Mouse (Mus musculus) liver, adult 10 weeks (tissue): Measurements from ENCODE around the gene Il4. TPM values are rescaled to one million over a fixed set of nuclear protein-coding genes. Genes with fewer than 3 reads are reported as not detected.

Source experiments
- polyA plus RNA-seq: library from polyadenylated mRNA; stranded (reverse); fragments of 350-450 nt; fragmentation: Illumina TruSeq; extraction: RNeasy Lipid Tissue Mini Kit (QIAGEN cat#74804); gene quantifications from one replicate; pipeline ENCODE4 v1.2.3, GENCODE M21; 2014; ENCODE audit warnings: low read depth, low replicate concordance

Il4 gene
- polyA plus RNA-seq: not detected

GRCm38 (mm10) chr11:53618619-53619198, at the start of gene Il4:
Gene Il4 (minus strand): TSS chr11:53618669.

GRCm38 (mm10) chr11:53634556-53634955, 16.1 kb upstream of the Il4 start, which contains the start of gene Il13:
Gene Il13 (minus strand): TSS chr11:53634702.

GRCm38 (mm10) chr11:53567224-53568014, 51.0 kb downstream of the Il4 start, which contains the start of gene Kif3a:
Gene Kif3a (plus strand): TSS chr11:53567379.

Other genes with a start within 250 kb of the Il4 start
- 198 TPM for gene Leap2, start 195.5 kb downstream of the Il4 start, polyA plus RNA-seq
- 114 TPM for gene Uqcrq, start 187.8 kb downstream of the Il4 start, polyA plus RNA-seq
- gene Gdf9, start 187.6 kb downstream of the Il4 start, polyA plus RNA-seq: not detected
- gene Gm10447, start 161.6 kb downstream of the Il4 start, polyA plus RNA-seq: 1.3 TPM
- gene Shroom1, start 161.5 kb downstream of the Il4 start, polyA plus RNA-seq: 3.5 TPM
- not detected for gene Gm9837, start 148.2 kb downstream of the Il4 start, polyA plus RNA-seq
- not detected for gene Gm9945, start 138.5 kb downstream of the Il4 start, polyA plus RNA-seq
- not detected for gene Sowaha, start 138.4 kb downstream of the Il4 start, polyA plus RNA-seq
- gene Sept8, start 99.4 kb downstream of the Il4 start, polyA plus RNA-seq: 1.7 TPM
- 3.7 TPM for gene Kif3a, start 51.3 kb downstream of the Il4 start, polyA plus RNA-seq
- not detected for gene Il13, start 16.0 kb upstream of the Il4 start, polyA plus RNA-seq
- 8.8 TPM for gene Rad50, start 88.7 kb upstream of the Il4 start, polyA plus RNA-seq
- not detected for gene Il5, start 102.1 kb upstream of the Il4 start, polyA plus RNA-seq
- 12.7 TPM for gene Irf1, start 151.3 kb upstream of the Il4 start, polyA plus RNA-seq
- gene Gm17334, start 154.5 kb upstream of the Il4 start, polyA plus RNA-seq: not detected
- gene Gm12216, start 240.6 kb upstream of the Il4 start, polyA plus RNA-seq: not detected